Mouse (Mus musculus) embryonic facial prominence, embryonic 13.5 days (tissue): ENCODE data around the gene Atcay. TPM values are rescaled to one million over a fixed set of nuclear protein-coding genes. Genes with fewer than 3 reads are reported as not detected.
"Not testable (repeated sequence)": the region's sequence is repeated elsewhere in the genome, so short reads cannot be mapped to it uniquely, and the experiment has no call there.

ENCODE experiments used
- ATAC-seq: fragments of 200-750 bp; cut with Nextera tagmentation; 2 replicates; pipeline ENCODE4 v1.8.0; 2017; ENCODE audit warnings: low read depth; ENCODE audit not compliant: insufficient number of reproducible peaks, insufficient read depth, low FRiP score, low TSS enrichment
- H3K27ac ChIP-seq: fragments of 300-500 bp; sonication (generic); 2 replicates; pipeline ENCODE4 v1.5.1; 2015; ENCODE audit warnings: moderate library complexity, mild to moderate bottlenecking, inconsistent platforms
- H3K27me3 ChIP-seq: fragments of 300-500 bp; sonication (generic); 2 replicates; pipeline ENCODE4 v1.6.1; 2015; ENCODE audit warnings: mild to moderate bottlenecking, inconsistent platforms
- H3K36me3 ChIP-seq: fragments of 300-500 bp; sonication (generic); 2 replicates; pipeline ENCODE4 v1.6.1; 2015; ENCODE audit warnings: mild to moderate bottlenecking, inconsistent platforms
- H3K4me1 ChIP-seq: fragments of 300-500 bp; sonication (generic); 2 replicates; pipeline ENCODE4 v1.6.1; 2015; ENCODE audit warnings: inconsistent platforms
- H3K4me2 ChIP-seq: fragments of 300-500 bp; sonication (generic); 2 replicates; pipeline ENCODE4 v1.6.1; 2015; ENCODE audit warnings: moderate library complexity, mild to moderate bottlenecking, inconsistent platforms
- H3K4me3 ChIP-seq: fragments of 300-500 bp; sonication (generic); 2 replicates; pipeline ENCODE4 v1.5.1; 2015; ENCODE audit warnings: mild to moderate bottlenecking, inconsistent platforms
- H3K9ac ChIP-seq: fragments of 300-500 bp; sonication (generic); 2 replicates; pipeline ENCODE4 v1.6.1; 2015; ENCODE audit warnings: mild to moderate bottlenecking, inconsistent platforms
- H3K9me3 ChIP-seq: fragments of 300-500 bp; sonication (generic); 2 replicates; pipeline ENCODE4 v1.6.1; 2016; ENCODE audit warnings: inconsistent platforms
- WGBS: fragments of 180-500 bp; shearing (Covaris S2); methylation state at CpG from one replicate; pipeline ENCODE4 v1.1.7; 2015; ENCODE audit warnings: mixed read lengths; 5-methylcytosine and 5-hydroxymethylcytosine counted together
- polyA plus RNA-seq: library from polyadenylated mRNA; unstranded; fragments of >200 nt; fragmentation: Nextera tagmentation; extraction: Ambion mirVana; gene quantifications from 2 replicates; pipeline ENCODE4 v1.2.1, GENCODE M21; 2015

Gene Atcay
- polyA plus RNA-seq, 1 experiment from 2014 or later: 1.8 TPM

DNA sequence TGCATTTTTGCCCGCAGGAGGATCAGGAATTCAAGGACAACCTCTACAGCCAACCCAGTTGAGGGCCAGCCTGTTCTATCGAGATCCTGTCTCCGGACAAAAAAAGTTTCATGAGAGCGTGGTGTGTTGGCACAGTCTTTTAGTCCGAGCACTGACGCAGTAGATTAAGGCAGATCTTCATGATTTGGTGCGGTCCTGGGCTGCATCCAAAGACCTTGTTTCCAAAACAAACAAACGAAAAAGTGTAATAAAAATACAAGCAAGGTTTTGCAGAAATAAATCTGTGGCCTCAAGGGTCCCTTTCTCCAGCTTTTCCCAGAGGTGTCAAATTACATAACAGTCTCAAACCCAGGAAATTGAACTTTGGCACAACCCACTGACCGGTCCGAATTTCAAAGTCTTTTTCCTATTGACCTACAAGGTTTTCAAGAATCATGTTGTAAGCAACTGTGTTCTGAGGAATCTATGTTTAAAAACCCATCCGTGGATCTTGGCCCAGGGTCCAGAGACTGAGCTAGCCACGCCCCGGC lies 54.6 kb downstream of the Atcay start:
- ATAC-seq: no peak
- peak overlapping the region; percentile 96 for H3K4me3 ChIP-seq
- WGBS: 2% methylated on average over 13 of the region's 13 CpGs
- no peaks in the 10 kb centered on the region for H3K9me3 ChIP-seq
- peak overlapping the region; percentile 33; the same call in 1 of the 2 replicates for H3K9ac ChIP-seq
- H3K36me3 ChIP-seq: peaks cover 38% of the 10 kb centered on the region
- peaks cover 65% of the 10 kb centered on the region for H3K4me1 ChIP-seq
- peak overlapping the region; percentile 96 for H3K4me2 ChIP-seq
- peak overlapping the region; percentile 92 for H3K27ac ChIP-seq
- H3K27me3 ChIP-seq: no peaks in the 10 kb centered on the region

DNA sequence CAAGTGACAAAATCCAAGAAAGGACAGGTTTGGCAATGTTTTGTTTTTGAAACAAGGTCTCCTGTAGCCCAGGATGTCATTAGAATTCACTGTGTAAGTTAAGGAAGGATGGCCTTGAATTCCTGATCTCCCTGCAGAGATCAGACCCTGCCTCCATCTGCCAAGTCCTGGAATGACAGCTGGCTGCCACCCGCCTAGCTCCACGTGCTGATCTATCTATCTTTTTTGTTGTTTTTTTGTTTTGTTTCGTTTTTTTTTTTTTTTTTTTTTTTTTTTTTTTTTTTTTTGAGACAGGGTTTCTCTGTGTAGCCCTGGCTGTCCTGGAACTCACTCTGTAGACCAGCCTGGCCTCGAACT lies 55.3 kb downstream of the Atcay start:
- 11% methylated on average over 4 of the region's 4 CpGs for WGBS
- peaks cover 60% of the 10 kb centered on the region for H3K4me1 ChIP-seq
- H3K9ac ChIP-seq, H3K27me3 ChIP-seq, H3K9me3 ChIP-seq, ATAC-seq: not testable (repeated sequence)
- peak overlapping the region; percentile 45 for H3K4me3 ChIP-seq
- H3K36me3 ChIP-seq: peaks cover 31% of the 10 kb centered on the region
- H3K4me2 ChIP-seq: peak overlapping the region; percentile 96
- peak overlapping the region; percentile 92 for H3K27ac ChIP-seq

DNA sequence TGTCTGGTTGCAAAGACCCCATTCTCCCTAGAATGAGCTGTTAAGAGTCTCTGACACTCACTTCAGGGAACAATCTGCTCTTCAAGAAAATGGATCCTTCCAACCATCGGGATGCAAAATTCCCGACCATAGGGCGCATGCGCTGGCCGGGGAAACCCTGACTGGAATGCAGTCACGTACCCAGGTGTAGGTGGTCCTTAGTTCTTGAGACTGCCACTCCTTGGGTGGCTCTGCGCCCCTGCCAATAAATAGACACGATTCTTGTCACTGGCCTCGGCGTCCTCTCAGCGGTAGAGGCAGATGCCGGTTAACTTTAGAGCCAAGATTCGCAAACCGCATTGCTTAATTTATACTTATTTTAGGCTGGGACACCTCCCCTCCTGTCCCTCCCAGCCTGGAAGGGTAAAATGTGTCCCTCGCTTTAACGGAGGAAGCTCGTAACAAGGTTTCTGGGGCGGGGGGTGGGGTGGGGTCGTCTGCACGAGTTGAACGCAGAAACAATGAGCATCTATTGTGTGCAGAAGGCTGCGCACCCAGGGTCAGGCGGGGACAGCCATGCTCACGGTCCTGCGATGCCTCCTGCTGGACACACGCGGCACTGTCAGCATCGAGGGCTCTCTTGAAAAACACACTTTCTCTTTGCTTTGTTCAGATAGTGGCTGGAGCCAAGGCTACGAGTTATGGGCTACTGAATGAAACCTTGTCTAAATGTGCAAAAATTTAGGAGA lies 55.9 kb downstream of the Atcay start:
- Histone ChIP-seq H3K4me2 (peak overlapping the region; percentile 96), H3K4me1 (peaks cover 55% of the 10 kb centered on the region), H3K36me3 (peaks cover 26% of the 10 kb centered on the region), H3K27me3 (no peaks in the 10 kb centered on the region), H3K9ac (peak overlapping the region; percentile 72), H3K4me3 (peak overlapping the region; percentile 45), H3K27ac (peak overlapping the region; percentile 92), H3K9me3 (no peaks in the 10 kb centered on the region)
- WGBS: under 1% methylated on average over 29 of the region's 29 CpGs
- ATAC-seq: peak; percentile 39; the same call in 1 of the 2 replicates

DNA sequence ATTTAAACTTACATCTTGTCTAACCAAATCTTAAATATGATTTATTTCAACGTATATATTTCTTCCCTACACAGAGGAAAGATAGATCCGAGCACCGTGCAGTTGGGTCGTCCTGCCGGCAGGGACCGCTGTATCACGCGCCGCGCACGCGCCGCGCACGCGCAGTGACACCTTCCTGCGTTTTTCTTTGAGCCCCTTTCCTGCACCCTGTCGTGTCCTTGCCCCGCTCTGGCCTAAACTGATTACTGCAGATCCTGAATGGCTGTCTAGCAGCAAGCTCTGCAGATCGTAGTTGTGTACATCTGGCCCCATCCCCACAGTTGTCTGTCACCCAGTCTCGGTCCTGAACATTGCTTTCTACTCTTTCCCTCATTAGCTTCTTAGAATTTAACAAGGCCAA lies 57.5 kb downstream of the Atcay start:
- no peak for ATAC-seq
- peaks cover 45% of the 10 kb centered on the region for H3K4me1 ChIP-seq
- H3K4me3 ChIP-seq: 0 out of 2 replicates have a peak overlapping the region, but pooled peaks have one; percentile 21

DNA sequence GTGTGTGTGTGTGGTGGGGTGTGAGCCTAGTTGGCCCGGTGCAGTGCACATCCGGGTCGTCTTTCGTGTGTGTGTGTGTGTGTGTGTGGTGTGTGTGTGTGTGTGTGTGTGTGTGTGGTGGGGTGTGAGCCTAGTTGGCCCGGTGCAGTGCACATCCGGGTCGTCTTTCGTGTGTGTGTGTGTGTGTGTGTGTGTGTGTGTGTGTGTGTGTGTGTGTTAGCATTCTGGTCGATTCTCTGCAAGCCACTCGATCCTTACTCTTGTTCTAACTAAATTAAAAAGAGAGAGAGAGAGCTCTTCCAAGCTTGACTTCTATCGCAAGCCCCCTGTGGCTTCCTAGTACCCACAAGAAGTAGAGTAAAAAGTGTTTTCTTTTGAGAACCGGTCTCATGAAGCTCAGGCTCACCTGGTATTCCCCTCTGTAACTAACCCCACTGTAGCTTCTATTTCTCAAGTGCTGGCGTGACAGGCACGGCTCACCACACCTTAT lies 61.2 kb downstream of the Atcay start:
- H3K36me3 ChIP-seq: peaks cover 10% of the 10 kb centered on the region
- ATAC-seq, H3K4me3 ChIP-seq, H3K27me3 ChIP-seq, H3K9me3 ChIP-seq: not testable (repeated sequence)
- 0 out of 2 replicates have a peak overlapping the region, but pooled peaks have one; percentile 1 for H3K9ac ChIP-seq
- peak overlapping the region; percentile 92 for H3K4me2 ChIP-seq
- H3K4me1 ChIP-seq: peaks cover 38% of the 10 kb centered on the region
- 26% methylated on average over 10 of the region's 14 CpGs for WGBS
- peak overlapping the region; percentile 39; the same call in 1 of the 2 replicates for H3K27ac ChIP-seq

More for the DNA sequence above, 57.5 kb downstream of the Atcay start:
- no peaks in the 10 kb centered on the region for H3K27me3 ChIP-seq
- WGBS: 6% methylated on average over 21 of the region's 21 CpGs
- peaks cover 9% of the 10 kb centered on the region for H3K36me3 ChIP-seq
- peak overlapping the region; percentile 62 for H3K9ac ChIP-seq
- peak overlapping the region; percentile 92 for H3K27ac ChIP-seq
- no peaks in the 10 kb centered on the region for H3K9me3 ChIP-seq
- peak overlapping the region; percentile 96 for H3K4me2 ChIP-seq

DNA sequence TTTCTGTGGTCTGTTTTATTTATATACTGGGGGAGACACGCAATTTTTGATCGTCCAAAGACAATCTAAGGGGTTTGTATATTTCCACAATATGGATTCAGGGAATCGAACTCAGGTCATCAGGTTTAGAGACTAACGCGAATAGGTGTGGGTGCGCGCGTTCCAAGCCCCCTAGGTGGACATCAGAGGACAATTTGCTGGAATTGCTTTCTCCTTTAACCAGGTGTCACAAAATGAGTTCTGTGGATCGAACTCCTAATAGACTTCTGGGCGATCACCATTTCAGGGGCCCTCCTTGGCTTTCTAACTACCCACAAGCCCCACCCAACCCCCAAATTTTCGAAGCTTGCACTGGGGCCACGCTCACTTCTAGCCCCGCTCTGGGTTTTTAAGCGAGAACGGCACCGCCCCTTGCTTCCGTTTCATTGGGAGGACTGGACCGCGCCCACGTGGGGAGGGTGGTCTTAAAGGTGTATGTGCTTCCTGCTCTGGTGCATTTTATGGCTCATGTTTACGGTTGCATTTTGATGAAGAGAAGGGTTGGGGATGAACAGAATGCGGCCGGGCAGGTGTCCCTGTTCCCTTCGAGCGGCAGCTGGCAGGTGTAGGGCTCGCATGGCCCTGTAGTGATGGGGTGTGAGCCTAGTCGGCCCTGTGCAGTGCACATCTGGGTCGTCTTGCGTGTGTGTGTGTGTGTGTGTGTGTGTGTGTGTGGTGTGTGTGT lies 62.0 kb downstream of the Atcay start:
- H3K27ac ChIP-seq: peak overlapping the region; percentile 87
- peak overlapping the region; percentile 92 for H3K4me2 ChIP-seq
- H3K9ac ChIP-seq: peak overlapping the region; percentile 70
- peak overlapping the region; percentile 92 for H3K4me3 ChIP-seq
- peaks cover 31% of the 10 kb centered on the region for H3K4me1 ChIP-seq
- 3% methylated on average over 29 of the region's 29 CpGs for WGBS
- no peaks in the 10 kb centered on the region for H3K27me3 ChIP-seq
- H3K9me3 ChIP-seq: no peaks in the 10 kb centered on the region
- H3K36me3 ChIP-seq: peaks cover 18% of the 10 kb centered on the region
- ATAC-seq: no peak

DNA sequence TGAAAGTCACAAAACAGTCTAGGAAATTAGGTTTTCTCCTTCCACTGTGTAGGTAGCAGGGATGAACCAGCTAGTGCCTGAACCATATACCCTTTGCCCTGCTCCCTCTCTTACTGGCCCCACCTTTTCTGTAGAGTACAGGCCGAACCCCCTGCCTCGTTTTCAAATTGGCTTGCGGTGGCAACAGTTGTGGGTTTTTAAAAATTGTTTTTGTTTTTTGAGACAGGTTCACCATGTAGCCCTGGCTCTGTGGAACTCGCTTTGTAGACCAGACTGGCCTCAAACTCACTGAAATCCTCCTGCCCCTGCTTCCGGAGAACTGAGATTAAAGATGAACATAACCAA lies 62.6 kb downstream of the Atcay start:
- Histone ChIP-seq H3K27ac (peak overlapping the region; percentile 87), H3K9me3 (no peaks in the 10 kb centered on the region), H3K27me3 (no peaks in the 10 kb centered on the region), H3K9ac (peak overlapping the region; percentile 70), H3K4me2 (peak overlapping the region; percentile 92), H3K36me3 (peaks cover 23% of the 10 kb centered on the region), H3K4me3 (peak overlapping the region; percentile 92), H3K4me1 (peaks cover 24% of the 10 kb centered on the region)
- 6% methylated on average over 5 of the region's 5 CpGs for WGBS
- peak; percentile 40; the same call in 1 of the 2 replicates for ATAC-seq

DNA sequence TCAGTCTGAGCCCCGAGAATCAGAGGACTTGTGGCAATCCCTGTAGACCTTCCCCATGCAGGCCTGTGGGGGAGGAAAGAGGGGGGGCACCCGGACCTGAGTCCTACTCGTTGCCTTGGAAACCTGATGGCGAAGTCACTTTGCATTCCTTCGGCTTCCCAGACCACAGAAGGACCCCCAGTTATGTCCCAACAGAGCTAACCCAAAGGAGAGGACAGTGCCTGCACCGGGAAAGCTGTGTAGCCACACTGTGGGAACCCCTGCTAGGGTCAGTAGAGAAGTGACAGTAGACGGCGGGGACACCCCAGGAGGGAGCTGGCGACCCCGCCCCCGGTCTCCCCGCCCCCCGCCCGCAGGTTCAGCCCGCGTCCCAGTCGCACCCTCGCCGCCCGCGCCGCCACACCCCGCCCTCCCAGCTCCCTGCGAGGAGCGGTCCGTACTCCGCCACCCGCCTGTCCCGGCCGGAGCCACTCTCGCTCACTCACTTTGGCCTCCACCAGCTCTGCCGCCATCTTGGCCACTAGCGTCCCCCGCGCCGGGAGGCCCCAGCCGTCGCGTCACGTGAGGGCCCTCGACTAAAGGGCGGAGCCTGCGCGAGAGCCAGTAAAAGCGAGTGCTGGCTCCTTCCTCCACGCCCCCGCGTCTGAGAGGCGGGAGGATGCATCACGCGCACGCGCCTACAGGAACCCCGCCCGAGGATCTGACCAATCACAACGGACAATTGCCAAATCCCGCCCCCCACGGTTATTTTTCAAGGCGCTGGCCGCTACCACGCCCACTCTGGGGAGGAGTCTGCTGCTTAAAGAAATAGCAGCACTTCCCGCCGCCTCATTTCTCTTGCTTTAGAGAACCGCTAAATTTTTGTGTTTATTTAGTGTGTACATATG lies 63.2 kb downstream of the Atcay start, which contains the start of gene Pias4:
Gene Pias4, minus strand, starts transcription at position 724 of the 887 bp plus-strand sequence.
- peak within 1 kb of the TSS; percentile 92 for H3K4me2 ChIP-seq
- no peaks in the 10 kb centered on the region for H3K9me3 ChIP-seq
- peak within 1 kb of the TSS; percentile 92 for H3K4me3 ChIP-seq
- peak; percentile 84 for ATAC-seq
- H3K36me3 ChIP-seq: peaks cover 29% of the 10 kb centered on the region
- peak within 1 kb of the TSS; percentile 89 for H3K9ac ChIP-seq
- WGBS: under 1% methylated on average over 62 of the region's 64 CpGs
- peak within 1 kb of the TSS; percentile 87 for H3K27ac ChIP-seq
- H3K4me1 ChIP-seq: peaks cover 21% of the 10 kb centered on the region
- H3K27me3 ChIP-seq: no peaks in the 10 kb centered on the region

DNA sequence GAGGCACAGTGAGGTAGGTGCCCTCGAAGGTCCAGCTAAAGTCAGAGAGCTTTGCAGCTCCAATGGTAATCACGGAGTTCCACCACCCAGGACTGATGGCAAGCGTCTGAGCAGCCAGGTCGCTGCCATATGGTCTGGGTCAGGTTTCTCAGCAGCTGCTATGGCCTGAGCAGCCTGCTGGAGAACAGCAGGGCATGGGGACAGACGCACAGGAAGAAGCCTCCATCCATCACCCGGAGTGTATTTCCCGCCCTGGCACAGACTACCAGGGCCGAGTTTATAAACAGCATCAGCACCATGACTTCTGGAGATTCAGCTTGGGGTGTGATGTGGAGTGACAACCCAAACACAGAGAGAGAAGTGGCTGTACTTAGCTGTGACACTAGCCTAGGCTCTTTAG lies 65.5 kb downstream of the Atcay start:
- Histone ChIP-seq H3K27ac (no peak overlapping the region), H3K9me3 (no peaks in the 10 kb centered on the region), H3K9ac (peak overlapping the region; percentile 44; the same call in 1 of the 2 replicates), H3K4me2 (no peak overlapping the region), H3K27me3 (no peaks in the 10 kb centered on the region), H3K4me3 (no peak overlapping the region), H3K36me3 (peaks cover 52% of the 10 kb centered on the region), H3K4me1 (peaks cover 21% of the 10 kb centered on the region)
- WGBS: 81% methylated on average over 8 of the region's 8 CpGs
- no peak for ATAC-seq

DNA sequence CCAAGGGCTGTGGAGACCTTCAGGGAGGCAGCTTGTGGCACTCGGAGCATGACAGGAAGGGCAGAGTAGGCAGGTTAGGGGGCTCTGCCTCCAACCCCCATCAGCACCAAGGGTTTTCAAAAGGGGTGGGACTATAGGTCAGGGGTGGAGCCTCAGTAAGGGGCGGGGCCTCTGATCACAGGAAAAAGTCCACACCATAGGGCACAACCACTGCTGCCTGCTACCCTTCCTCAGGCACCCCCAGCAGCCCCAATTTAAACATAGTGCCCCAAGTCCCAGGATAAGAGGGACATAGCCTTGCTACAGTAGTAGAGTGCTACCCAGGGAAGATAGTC lies 68.3 kb downstream of the Atcay start:
- no peak for ATAC-seq
- 0 out of 2 replicates have a peak overlapping the region, but pooled peaks have one; percentile 27 for H3K9ac ChIP-seq
- no peak overlapping the region for H3K4me2 ChIP-seq
- 74% methylated on average over 2 of the region's 2 CpGs for WGBS
- peaks cover 75% of the 10 kb centered on the region for H3K36me3 ChIP-seq
- no peak overlapping the region for H3K27ac ChIP-seq
- H3K9me3 ChIP-seq: no peaks in the 10 kb centered on the region
- no peaks in the 10 kb centered on the region for H3K27me3 ChIP-seq
- no peak overlapping the region for H3K4me3 ChIP-seq
- peaks cover 14% of the 10 kb centered on the region for H3K4me1 ChIP-seq
